ENCODE assay signal across 34 mouse cellular contexts in the genomic region with DNA sequence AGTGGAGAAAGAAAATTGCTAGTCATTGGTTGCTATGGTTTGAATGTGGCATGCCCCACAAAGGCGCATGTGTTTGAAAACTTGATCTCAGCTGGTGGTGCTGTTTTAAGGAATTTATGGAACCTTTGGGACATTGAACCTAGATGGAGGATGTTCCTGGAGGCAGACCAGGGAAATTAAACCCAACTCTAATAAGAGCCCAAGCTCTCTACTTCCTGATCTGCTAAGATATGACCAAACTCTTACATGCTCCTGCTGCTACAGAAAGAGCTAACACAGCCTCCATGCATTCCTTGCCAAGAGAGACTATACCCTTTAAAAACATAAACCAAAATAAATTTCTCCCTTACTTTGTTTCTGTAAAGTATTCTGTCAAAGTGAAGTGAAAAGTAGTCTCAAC.
"Had no signal": no experiment of that assay in that cellular context is flagged by ENCODE, and none has a peak within 500 bp of the region (broad histone marks: within the 10 kb centered on the region; RNA-seq: fewer than 3 reads in every experiment).

No protein-coding gene starts in this region.

- H3K9ac ChIP-seq: heart, embryonic 12.5 days; heart, embryonic 13.5 days; heart, embryonic 15.5 days; hindbrain, embryonic 12.5 days; hindbrain, embryonic 13.5 days; hindbrain, embryonic 14.5 days; hindbrain, embryonic 15.5 days; intestine, embryonic 15.5 days; kidney, embryonic 15.5 days had no signal

- ATAC-seq: hindbrain, embryonic 16.5 days; hindbrain, postnatal 0 days; inflammation-experienced regulatory T-cells, adult 6 months; intestine, embryonic 15.5 days; intestine, embryonic 16.5 days; intestine, postnatal 0 days had no signal

- H3K27ac ChIP-seq: heart, embryonic 10.5 days; heart, embryonic 13.5 days; heart, embryonic 15.5 days; hindbrain, embryonic 12.5 days; hindbrain, embryonic 13.5 days; hindbrain, embryonic 14.5 days; hindbrain, embryonic 15.5 days; hindbrain, postnatal 0 days; intestine, embryonic 15.5 days; kidney, embryonic 15.5 days; kidney, postnatal 0 days; layer of hippocampus, adult 2 months had no signal

- H3K9me3 ChIP-seq: heart, embryonic 10.5 days; heart, embryonic 12.5 days; heart, embryonic 13.5 days; heart, embryonic 15.5 days; hindbrain, embryonic 12.5 days; hindbrain, embryonic 13.5 days; hindbrain, embryonic 15.5 days; intestine, embryonic 15.5 days; kidney, embryonic 15.5 days had no signal

- H3K36me3 ChIP-seq: heart, embryonic 10.5 days; heart, embryonic 12.5 days; heart, embryonic 13.5 days; heart, embryonic 15.5 days; hindbrain, embryonic 12.5 days; hindbrain, embryonic 13.5 days; hindbrain, embryonic 15.5 days; intestine, embryonic 15.5 days; kidney, embryonic 15.5 days had no signal

- H3K27me3 ChIP-seq: heart, embryonic 12.5 days; heart, embryonic 13.5 days; heart, embryonic 15.5 days; hindbrain, embryonic 12.5 days; hindbrain, embryonic 13.5 days; hindbrain, embryonic 15.5 days; intestine, embryonic 15.5 days had no signal

- H3K4me3 ChIP-seq: heart, embryonic 10.5 days; heart, embryonic 12.5 days; heart, embryonic 13.5 days; heart, embryonic 15.5 days; hindbrain, embryonic 12.5 days; hindbrain, embryonic 13.5 days; hindbrain, embryonic 15.5 days; intestine, embryonic 15.5 days; kidney, embryonic 15.5 days; layer of hippocampus, adult 2 months had no signal

- DNase-seq: heart, postnatal 10 days; heart, postnatal 14 days; heart, postnatal 36 days; heart, postnatal 4 days; kidney, adult 11 months; kidney, adult 18-20 months; kidney, adult 2 months; kidney, adult 8-10 months; kidney, adult 9 months; kidney, postnatal 10 days; kidney, postnatal 14 days; kidney, postnatal 25 days; kidney, postnatal 36 days; kidney, postnatal 4 days; layer of hippocampus, adult 9-11 months; layer of hippocampus, postnatal 36 days had no signal

- H3K4me2 ChIP-seq: heart, embryonic 11.5 days; heart, embryonic 12.5 days; heart, embryonic 13.5 days; heart, embryonic 15.5 days; hindbrain, embryonic 12.5 days; hindbrain, embryonic 13.5 days; hindbrain, embryonic 14.5 days; hindbrain, embryonic 15.5 days; intestine, embryonic 15.5 days; kidney, embryonic 15.5 days had no signal

- H3K4me1 ChIP-seq: heart, embryonic 10.5 days; heart, embryonic 12.5 days; heart, embryonic 13.5 days; heart, embryonic 15.5 days; hindbrain, embryonic 12.5 days; hindbrain, embryonic 13.5 days; hindbrain, embryonic 15.5 days; intestine, embryonic 15.5 days; kidney, embryonic 15.5 days had no signal
